Mouse (Mus musculus): ENCODE results near the gene Polk. TPM values are rescaled to one million over a fixed set of nuclear protein-coding genes. Genes with fewer than 3 reads are reported as not detected.
A peak's percentile ranks its signal among the peaks of the same experiment; 100 is the strongest.

Gene Polk
- polyA plus RNA-seq, 1 experiment from 2014 or later: 8.4 TPM

DNA sequence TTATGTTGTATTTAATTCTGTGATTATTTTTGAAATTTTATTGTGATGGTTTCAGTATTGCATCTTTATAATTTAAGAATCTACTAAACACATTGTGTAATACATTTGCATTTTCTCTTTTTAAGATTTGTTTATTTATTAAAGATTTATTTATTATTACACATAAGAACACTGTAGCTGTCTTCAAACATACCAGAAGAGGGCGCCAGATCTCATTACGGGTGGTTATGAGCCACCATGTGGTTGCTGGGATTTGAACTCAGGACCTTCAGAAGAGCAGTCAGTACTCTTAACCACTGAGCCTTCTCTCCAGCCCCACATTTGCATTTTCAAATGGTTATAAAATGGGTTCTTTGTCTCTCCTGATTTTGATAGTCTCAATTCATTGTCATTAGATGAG lies 2.1 kb upstream of the Polk start:
- H3K27me3 ChIP-seq: no peaks in the 10 kb centered on the region
- H3K4me2 ChIP-seq: no peak overlapping the region
- ATAC-seq (ENCODE audit: low FRiP score): no peak
- no peak overlapping the region for H3K9ac ChIP-seq
- H3K4me3 ChIP-seq (replicated peaks): no peak overlapping the region
- no peak overlapping the region for H3K27ac ChIP-seq
- 72% methylated on average over 2 of the region's 2 CpGs for WGBS
- H3K4me1 ChIP-seq: peaks cover 14% of the 10 kb centered on the region
- H3K36me3 ChIP-seq (replicated peaks): no peaks in the 10 kb centered on the region
- H3K9me3 ChIP-seq: no peaks in the 10 kb centered on the region

DNA sequence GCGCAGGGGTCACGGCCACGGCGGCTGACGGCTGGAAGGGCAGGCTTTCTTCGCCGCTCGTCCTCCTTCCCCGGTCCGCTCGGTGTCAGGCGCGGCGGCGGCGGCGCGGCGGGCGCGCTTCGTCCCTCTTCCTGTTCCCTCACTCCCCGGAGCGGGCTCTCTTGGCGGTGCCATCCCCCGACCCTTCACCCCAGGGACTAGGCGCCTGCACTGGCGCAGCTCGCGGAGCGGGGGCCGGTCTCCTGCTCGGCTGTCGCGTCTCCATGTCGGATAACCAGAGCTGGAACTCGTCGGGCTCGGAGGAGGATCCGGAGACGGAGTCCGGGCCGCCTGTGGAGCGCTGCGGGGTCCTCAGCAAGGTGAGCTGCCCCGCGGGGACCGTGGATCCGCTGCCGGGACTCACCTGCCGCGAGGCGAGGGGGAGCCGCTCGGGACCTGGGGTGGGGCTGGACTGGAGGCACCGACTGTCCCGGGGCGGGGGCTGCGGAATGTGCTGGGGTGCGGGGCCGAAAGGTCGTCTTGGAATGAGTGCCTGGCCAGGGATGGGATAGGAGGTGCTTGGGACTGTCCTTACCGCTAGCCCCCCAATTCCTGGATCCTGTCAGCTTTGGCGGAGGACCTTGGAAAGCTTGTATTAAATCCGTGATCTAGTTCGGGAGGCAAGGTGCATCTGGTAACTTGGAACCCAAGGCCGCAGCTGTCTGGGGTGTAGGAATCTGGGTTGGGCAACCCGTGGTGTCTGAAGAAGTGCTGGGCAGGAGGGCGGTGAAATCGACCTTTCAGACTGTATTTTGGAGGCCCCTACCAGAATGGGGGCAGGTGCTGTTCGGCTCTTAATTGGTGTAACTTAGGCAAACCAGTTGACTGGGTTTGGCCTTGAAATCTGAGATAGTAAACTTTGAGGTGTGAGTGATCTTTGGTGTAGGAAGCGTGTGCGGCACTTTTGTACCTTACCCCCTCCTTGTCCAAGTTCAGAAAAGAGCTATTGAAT lies 817 bp upstream of the Polk start:
- ATAC-seq (ENCODE audit: low FRiP score): peak; percentile 81
- no peaks in the 10 kb centered on the region for H3K27me3 ChIP-seq
- H3K36me3 ChIP-seq (replicated peaks): no peaks in the 10 kb centered on the region
- peak overlapping the region; percentile 84 for H3K4me2 ChIP-seq
- H3K27ac ChIP-seq: peak overlapping the region; percentile 93
- under 1% methylated on average over 65 of the region's 73 CpGs for WGBS
- peak overlapping the region; percentile 97 for H3K9ac ChIP-seq
- peak overlapping the region; percentile 83 for H3K4me3 ChIP-seq (replicated peaks)
- H3K4me1 ChIP-seq: peaks cover 14% of the 10 kb centered on the region
- H3K9me3 ChIP-seq: no peaks in the 10 kb centered on the region

DNA sequence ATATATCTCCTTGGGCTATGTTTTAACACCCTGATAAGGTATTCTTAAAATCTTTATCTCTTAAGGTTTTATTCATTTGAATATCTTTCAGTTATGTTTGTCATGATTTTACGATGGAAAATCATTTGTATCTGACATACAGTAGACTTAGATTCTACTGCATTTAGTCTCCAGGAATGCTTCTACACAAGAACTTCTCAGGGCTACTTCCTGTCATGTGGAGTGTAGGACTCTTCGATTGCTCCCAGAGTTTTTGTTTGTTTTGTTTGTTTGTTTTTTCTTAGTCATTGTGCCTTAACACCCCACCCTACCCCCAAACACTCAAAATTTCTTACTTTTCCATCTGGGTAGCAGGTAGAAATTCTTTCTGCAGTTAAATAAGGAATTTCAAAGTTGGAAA lies 998 bp downstream of the Polk start:
- Histone ChIP-seq H3K9ac (no peak overlapping the region), H3K27me3 (no peaks in the 10 kb centered on the region), H3K4me1 (peaks cover 10% of the 10 kb centered on the region), H3K4me3 (replicated peaks) (peak overlapping the region; percentile 83), H3K4me2 (peak overlapping the region; percentile 84), H3K36me3 (replicated peaks) (no peaks in the 10 kb centered on the region), H3K27ac (no peak overlapping the region), H3K9me3 (no peaks in the 10 kb centered on the region)
- no peak for ATAC-seq (ENCODE audit: low FRiP score)
- WGBS: 53% methylated on average over 2 of the region's 2 CpGs

DNA sequence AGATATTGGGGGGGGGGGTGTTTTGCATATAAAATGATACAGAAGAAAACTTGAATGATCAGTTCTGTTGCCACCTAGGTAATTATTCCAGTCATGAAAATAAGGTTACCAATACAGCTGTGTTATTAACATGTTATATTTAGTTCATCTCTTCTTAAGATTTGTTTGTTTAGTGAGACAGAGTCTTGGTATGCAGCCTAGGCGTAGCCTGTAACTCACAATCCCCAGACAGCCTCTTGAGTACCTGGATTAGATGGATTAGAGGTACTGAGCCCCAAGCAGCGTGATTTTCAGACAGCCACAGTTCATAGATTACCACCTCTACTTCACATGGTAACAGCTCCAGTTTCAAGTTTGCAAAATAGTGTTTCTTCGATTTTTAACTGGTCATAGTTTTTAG lies 4.3 kb downstream of the Polk start:
- no peaks in the 10 kb centered on the region for H3K36me3 ChIP-seq (replicated peaks)
- H3K4me1 ChIP-seq: peaks cover 3% of the 10 kb centered on the region
- H3K27me3 ChIP-seq: no peaks in the 10 kb centered on the region
- no peak overlapping the region for H3K9ac ChIP-seq
- 87% methylated on average over 3 of the region's 3 CpGs for WGBS
- H3K27ac ChIP-seq: no peak overlapping the region
- no peak overlapping the region for H3K4me3 ChIP-seq (replicated peaks)
- no peaks in the 10 kb centered on the region for H3K9me3 ChIP-seq
- H3K4me2 ChIP-seq: no peak overlapping the region
- no peak for ATAC-seq (ENCODE audit: low FRiP score)

DNA sequence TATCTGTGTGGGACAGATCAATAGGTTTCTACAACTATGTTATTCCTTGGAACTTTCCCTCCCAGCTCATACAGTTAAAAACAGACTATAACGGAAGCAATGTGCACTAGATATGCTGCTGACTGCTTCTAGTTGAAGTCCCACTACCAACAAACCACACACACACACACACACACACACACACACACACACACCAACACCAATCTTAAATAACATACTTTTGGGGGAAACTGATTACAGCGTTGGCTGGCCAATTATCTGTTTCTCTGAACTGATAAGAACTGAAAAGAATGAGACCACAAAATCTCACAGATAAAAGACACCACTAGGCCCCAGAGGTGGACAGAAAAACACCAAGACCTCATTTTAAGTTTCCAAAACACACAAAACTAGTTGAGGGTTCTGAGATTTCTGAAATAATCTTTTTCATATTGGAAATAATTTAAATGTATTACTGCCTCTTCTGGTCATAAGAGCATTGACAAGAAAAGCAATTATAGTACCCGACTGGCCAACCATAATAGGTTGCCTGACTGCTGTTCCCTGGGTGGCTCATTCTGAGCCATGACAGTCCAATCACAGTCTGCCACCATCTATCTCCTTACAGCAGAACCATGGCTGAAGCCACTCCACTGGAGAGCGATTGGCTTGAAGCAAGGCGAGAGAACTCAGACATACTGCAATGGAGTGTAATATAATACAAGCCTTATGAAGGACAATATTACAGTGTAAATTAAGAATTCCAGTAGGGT lies 5.4 kb downstream of the Polk start:
- WGBS: 85% methylated on average over 5 of the region's 5 CpGs
- ATAC-seq (ENCODE audit: low FRiP score): no peak

DNA sequence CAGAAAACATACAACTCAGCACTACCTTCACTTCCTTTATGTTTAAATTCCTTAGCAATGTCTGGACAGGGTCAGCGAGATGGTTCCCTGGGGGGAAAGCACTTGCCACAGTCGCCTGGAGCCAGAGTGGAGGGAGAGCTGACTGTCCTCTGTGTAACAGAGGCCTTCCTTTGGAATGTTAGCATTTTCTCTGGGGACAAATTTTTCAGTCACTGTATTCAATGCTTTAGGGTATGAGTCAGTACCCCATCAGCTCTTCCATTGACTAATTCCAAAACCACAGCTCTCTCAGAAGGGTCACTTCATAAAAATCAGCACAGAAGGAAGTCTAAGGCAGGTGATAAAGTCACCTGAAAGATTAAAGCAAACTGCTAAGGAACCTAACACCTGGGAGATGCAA lies 8.6 kb downstream of the Polk start:
- Histone ChIP-seq H3K9ac (no peak overlapping the region), H3K36me3 (replicated peaks) (no peaks in the 10 kb centered on the region)

More for the DNA sequence above, 5.4 kb downstream of the Polk start:
- H3K27ac ChIP-seq: no peak overlapping the region
- H3K4me3 ChIP-seq (replicated peaks): no peak overlapping the region
- no peaks in the 10 kb centered on the region for H3K36me3 ChIP-seq (replicated peaks)
- H3K9ac ChIP-seq: no peak overlapping the region
- H3K27me3 ChIP-seq: no peaks in the 10 kb centered on the region
- H3K4me1 ChIP-seq: peaks cover 3% of the 10 kb centered on the region
- H3K9me3 ChIP-seq: no peaks in the 10 kb centered on the region
- H3K4me2 ChIP-seq: no peak overlapping the region

DNA sequence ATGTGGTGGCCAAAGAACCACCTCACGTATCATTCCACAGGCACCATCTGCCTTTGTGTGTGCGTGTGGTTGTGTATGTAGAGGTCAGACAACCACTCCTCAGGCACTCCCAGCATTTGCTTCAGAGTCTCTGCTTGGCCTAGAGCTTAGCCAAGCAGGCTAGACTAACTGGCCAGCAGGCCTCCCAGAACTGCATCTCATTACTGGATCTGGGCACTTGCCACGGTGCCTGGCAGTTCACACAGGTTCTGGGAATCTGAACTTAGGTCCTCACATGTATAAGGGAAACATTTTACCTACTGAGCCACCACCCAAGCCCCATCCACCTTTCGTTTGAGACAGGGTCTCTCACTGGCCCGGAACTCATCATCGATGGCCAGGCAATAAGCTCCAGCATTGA lies 10.2 kb downstream of the Polk start:
- 90% methylated on average over 6 of the region's 6 CpGs for WGBS
- H3K4me2 ChIP-seq: no peak overlapping the region
- no peak overlapping the region for H3K4me3 ChIP-seq (replicated peaks)
- H3K9me3 ChIP-seq: no peaks in the 10 kb centered on the region
- ATAC-seq (ENCODE audit: low FRiP score): no peak
- H3K9ac ChIP-seq: no peak overlapping the region
- H3K27ac ChIP-seq: no peak overlapping the region
- H3K27me3 ChIP-seq: no peaks in the 10 kb centered on the region
- H3K36me3 ChIP-seq (replicated peaks): no peaks in the 10 kb centered on the region
- no peaks in the 10 kb centered on the region; the same call in 1 of the 2 replicates for H3K4me1 ChIP-seq

More for the DNA sequence above, 8.6 kb downstream of the Polk start:
- no peak for ATAC-seq (ENCODE audit: low FRiP score)
- Histone ChIP-seq H3K27me3 (no peaks in the 10 kb centered on the region), H3K4me3 (replicated peaks) (no peak overlapping the region), H3K4me2 (no peak overlapping the region), H3K27ac (no peak overlapping the region), H3K9me3 (no peaks in the 10 kb centered on the region), H3K4me1 (no peaks in the 10 kb centered on the region; the same call in 1 of the 2 replicates)
- 74% methylated on average over 2 of the region's 2 CpGs for WGBS

DNA sequence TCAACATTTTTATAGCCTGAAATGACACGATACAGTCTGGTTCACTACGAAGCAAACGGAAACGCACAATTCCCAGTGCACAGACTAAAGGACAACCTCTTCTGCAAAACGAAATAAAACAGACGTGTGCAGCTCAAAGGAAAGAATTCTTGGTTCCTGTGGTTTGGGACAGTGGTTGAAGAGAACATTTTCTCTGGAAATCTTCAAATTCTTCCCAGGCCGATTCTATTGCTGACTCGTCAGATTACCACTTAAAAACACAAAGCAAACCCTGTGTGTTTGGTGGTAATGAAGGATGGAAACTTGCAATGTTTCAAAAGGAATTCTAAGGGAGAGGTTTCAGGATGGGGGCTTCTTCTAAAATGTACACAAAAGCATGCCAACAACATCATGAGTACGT lies 12.3 kb downstream of the Polk start:
- no peak for ATAC-seq (ENCODE audit: low FRiP score)
- H3K9ac ChIP-seq: no peak overlapping the region
- H3K4me1 ChIP-seq: no peaks in the 10 kb centered on the region; the same call in 1 of the 2 replicates
- no peaks in the 10 kb centered on the region for H3K27me3 ChIP-seq
- no peak overlapping the region for H3K4me2 ChIP-seq
- H3K9me3 ChIP-seq: no peaks in the 10 kb centered on the region
- no peak overlapping the region for H3K27ac ChIP-seq
- H3K4me3 ChIP-seq (replicated peaks): no peak overlapping the region
- WGBS: 92% methylated on average over 9 of the region's 9 CpGs
- H3K36me3 ChIP-seq (replicated peaks): no peaks in the 10 kb centered on the region

DNA sequence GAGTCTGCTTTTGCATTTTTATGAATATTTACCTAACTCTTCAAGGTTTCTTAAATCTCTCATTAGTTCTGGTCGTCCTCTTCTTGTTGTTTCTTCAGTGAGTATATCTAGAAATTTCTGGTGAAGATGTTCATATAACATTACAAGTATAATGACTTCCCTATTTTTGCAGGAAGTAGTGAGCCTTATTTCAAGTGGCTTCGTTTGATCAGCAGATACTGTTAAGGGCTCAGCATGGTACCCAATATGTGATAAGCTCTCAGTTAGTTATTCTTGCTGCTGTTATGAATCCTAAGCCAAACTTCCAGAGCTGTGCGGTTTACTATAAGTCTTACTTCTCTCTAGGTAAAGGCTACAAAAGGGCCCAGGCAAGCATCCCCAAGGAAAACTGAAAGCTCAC lies 12.8 kb downstream of the Polk start:
- Histone ChIP-seq H3K9ac (no peak overlapping the region), H3K4me2 (no peak overlapping the region), H3K9me3 (no peaks in the 10 kb centered on the region), H3K27me3 (no peaks in the 10 kb centered on the region), H3K27ac (no peak overlapping the region), H3K36me3 (replicated peaks) (no peaks in the 10 kb centered on the region), H3K4me1 (no peaks in the 10 kb centered on the region; the same call in 1 of the 2 replicates), H3K4me3 (replicated peaks) (no peak overlapping the region)
- ATAC-seq (ENCODE audit: low FRiP score): no peak
- WGBS: 91% methylated on average over 3 of the region's 3 CpGs

DNA sequence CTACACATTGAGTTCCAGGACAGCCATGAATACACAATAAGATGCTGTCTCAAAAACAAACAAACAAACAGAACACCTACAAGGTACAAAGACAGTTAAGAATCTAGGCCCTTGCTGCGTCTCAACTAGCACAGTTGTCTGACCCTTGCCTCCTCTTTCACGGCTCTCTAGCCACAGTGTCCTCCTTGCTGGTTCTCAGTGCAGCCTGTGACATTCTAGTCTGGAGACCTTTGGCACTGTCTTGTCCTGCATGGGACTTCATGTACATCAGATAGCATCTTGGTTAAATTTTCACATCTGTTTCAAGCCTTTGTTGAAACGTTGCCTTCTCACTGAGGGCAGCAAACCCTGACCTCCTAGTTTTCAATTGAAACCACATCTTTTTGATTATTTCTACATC lies 13.6 kb downstream of the Polk start:
- H3K36me3 ChIP-seq (replicated peaks): no peaks in the 10 kb centered on the region
- 89% methylated on average over 3 of the region's 3 CpGs for WGBS
- H3K27me3 ChIP-seq: no peaks in the 10 kb centered on the region
- no peak overlapping the region for H3K4me3 ChIP-seq (replicated peaks)
- H3K9ac ChIP-seq: no peak overlapping the region
- no peak overlapping the region for H3K27ac ChIP-seq
- ATAC-seq (ENCODE audit: low FRiP score): no peak
- H3K9me3 ChIP-seq: no peaks in the 10 kb centered on the region
- no peak overlapping the region for H3K4me2 ChIP-seq
- H3K4me1 ChIP-seq: no peaks in the 10 kb centered on the region; the same call in 1 of the 2 replicates

DNA sequence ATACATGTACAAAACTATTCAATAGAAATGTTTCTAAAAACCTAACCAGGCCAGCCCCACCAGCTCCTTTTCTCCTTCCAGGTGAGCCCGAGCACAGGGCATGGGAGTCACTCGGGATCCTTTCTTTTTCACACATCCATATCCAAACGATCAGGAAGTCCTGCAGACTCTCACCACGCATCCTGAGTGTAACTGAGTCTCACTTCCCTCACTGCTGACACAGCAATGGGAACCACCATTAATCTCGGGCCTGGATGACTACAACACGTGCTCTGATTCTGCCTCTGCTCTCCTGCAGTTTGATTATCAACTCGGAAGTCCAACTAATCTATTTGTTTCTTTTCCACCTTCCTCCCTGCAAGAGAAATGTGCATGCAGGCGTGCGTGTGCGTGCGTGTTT lies 14.5 kb downstream of the Polk start:
- Histone ChIP-seq H3K4me2 (no peak overlapping the region), H3K4me3 (replicated peaks) (no peak overlapping the region), H3K27me3 (no peaks in the 10 kb centered on the region), H3K27ac (no peak overlapping the region), H3K9ac (no peak overlapping the region), H3K9me3 (no peaks in the 10 kb centered on the region), H3K36me3 (replicated peaks) (no peaks in the 10 kb centered on the region), H3K4me1 (no peaks in the 10 kb centered on the region)
- 95% methylated on average over 11 of the region's 11 CpGs for whole genome bisulfite sequencing
- ATAC-seq (ENCODE audit: low FRiP score): no peak

DNA sequence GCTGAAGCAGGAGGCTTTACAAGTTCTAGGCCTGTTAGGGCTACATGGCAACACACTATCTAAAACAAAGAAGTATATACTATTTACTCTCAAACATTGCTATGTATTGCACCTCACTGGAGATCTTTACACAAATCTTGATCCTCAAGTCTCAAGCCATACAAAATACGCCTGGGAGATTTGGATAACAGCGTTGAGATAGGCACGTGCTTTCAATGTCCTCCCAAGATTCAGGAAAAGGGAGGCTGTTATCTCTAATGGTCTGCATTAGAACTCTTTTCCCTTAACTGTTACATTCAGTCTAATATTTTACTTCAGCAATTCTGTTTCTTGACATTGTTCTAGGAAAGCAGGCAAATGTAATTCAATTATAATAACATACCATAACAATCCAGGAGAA lies 15.4 kb downstream of the Polk start:
- Histone ChIP-seq H3K9ac (no peak overlapping the region), H3K9me3 (no peaks in the 10 kb centered on the region), H3K4me1 (no peaks in the 10 kb centered on the region), H3K4me3 (replicated peaks) (no peak overlapping the region), H3K36me3 (replicated peaks) (no peaks in the 10 kb centered on the region), H3K27me3 (no peaks in the 10 kb centered on the region), H3K4me2 (no peak overlapping the region), H3K27ac (no peak overlapping the region)
- WGBS: 91% methylated on average over 3 of the region's 3 CpGs
- ATAC-seq (ENCODE audit: low FRiP score): no peak

All from forebrain, embryonic 12.5 days (tissue).